10 mouse cellular contexts compared by ENCODE assay signal in genomic region chr9:108626498-108626897, GRCm38 (mm10). TPM values are rescaled to one million over a fixed set of nuclear protein-coding genes. Genes with fewer than 3 reads are reported as not detected.
DNase-seq lines count a peak whose midpoint lies in the region; ATAC-seq lines count a peak whose summit lies in the region.
"Had no signal": no experiment of that assay in that cellular context is flagged by ENCODE, and none has a peak within 500 bp of the region (broad histone marks: within the 10 kb centered on the region; RNA-seq: fewer than 3 reads in every experiment).

No protein-coding gene starts in this region.

- no peak for ATAC-seq in hindbrain, embryonic 11.5 days (ENCODE audit: low FRiP score)
- ATAC-seq: forebrain, embryonic 16.5 days had no signal

- H3K4me2 ChIP-seq in hindbrain, embryonic 11.5 days (replicated peaks; ENCODE audit: low read depth, low read length): no peak overlapping the region

- peaks cover 45% of the 10 kb centered on the region for H3K36me3 ChIP-seq in heart, embryonic 10.5 days
- no peaks in the 10 kb centered on the region for H3K36me3 ChIP-seq in hindbrain, embryonic 11.5 days (ENCODE audit: control insufficient read depth, insufficient read depth, low read length)

- peak overlapping the region; percentile 78 for H3K27ac ChIP-seq in heart, embryonic 10.5 days
- no peak overlapping the region for H3K27ac ChIP-seq in hindbrain, embryonic 11.5 days (ENCODE audit: low read depth, low read length)

- H3K9ac ChIP-seq in hindbrain, embryonic 11.5 days (ENCODE audit: low read depth, low read length): no peak overlapping the region

- intact Hi-C loops in left cerebral cortex, postnatal 4 days (cut with DNase I): no loop called here
- intact Hi-C loops in left cerebral cortex, postnatal 25 days (cut with DNase I): no loop called here

- H3K4me3 ChIP-seq in heart, embryonic 10.5 days: no peak overlapping the region
- H3K4me3 ChIP-seq in hindbrain, embryonic 11.5 days (ENCODE audit: low read depth, low read length): no peak overlapping the region

- H3K27me3 ChIP-seq in heart, embryonic 10.5 days (ENCODE audit: insufficient read depth, poor library complexity, severe bottlenecking): no peaks in the 10 kb centered on the region
- no peaks in the 10 kb centered on the region for H3K27me3 ChIP-seq in hindbrain, embryonic 11.5 days (ENCODE audit: control insufficient read depth, insufficient read depth, low read length)

- peaks cover 8% of the 10 kb centered on the region for H3K4me1 ChIP-seq in heart, embryonic 10.5 days
- no peaks in the 10 kb centered on the region for H3K4me1 ChIP-seq in hindbrain, embryonic 11.5 days (replicated peaks; ENCODE audit: control insufficient read depth, insufficient read depth, low read length)

- no peaks in the 10 kb centered on the region for H3K9me3 ChIP-seq in heart, embryonic 10.5 days
- H3K9me3 ChIP-seq in hindbrain, embryonic 11.5 days (ENCODE audit: control insufficient read depth, low read length): no peaks in the 10 kb centered on the region
- H3K9me3 ChIP-seq: G1E had no signal

- 57% methylated on average over 2 of the region's 2 CpGs for WGBS in heart, embryonic 10.5 days
- 90% methylated on average over 2 of the region's 2 CpGs for WGBS in hindbrain, embryonic 11.5 days

- peak; percentile 24 for DNase-seq in left cerebral cortex, postnatal 4 days
- DNase-seq in left cerebral cortex, postnatal 25 days (ENCODE audit: low spot score in 2 of 2): no peak
- no peak for DNase-seq in heart, embryonic 10.5 days (ENCODE audit: low spot score)
- peak; percentile 21 to 38 for DNase-seq in kidney, adult 8-10 months
- DNase-seq in lung, postnatal 4 days: peak; percentile 58 to 77
- no peak for DNase-seq in left cerebral cortex, adult 9 months (ENCODE audit: low spot score in 2 of 2)
- no peak for DNase-seq in frontal cortex, adult 2 months (ENCODE audit: extremely low spot score in 1 of 2, low spot score in 1 of 2)
- DNase-seq in hindbrain, embryonic 11.5 days (ENCODE audit: low spot score): no peak

RNA-seq across cellular contexts. Expression of gene Arih2, which starts 22.7 kb away (rescaled TPM):
- 10 to 100 TPM; 58.3 to 59.6 TPM for total RNA-seq in left cerebral cortex, postnatal 4 days (2021)
- total RNA-seq in left cerebral cortex, postnatal 25 days (2021): 10 to 100 TPM; 48.3 to 50.9 TPM
- polyA plus RNA-seq in heart, embryonic 10.5 days (2016; fragmentation: Nextera tagmentation; extraction: Ambion mirVana): 50.3 and 52.0 TPM in 2 replicates
- polyA plus RNA-seq in frontal cortex, adult 2 months (2012; rRNA removed): 47.2 and 49.0 TPM in 2 replicates
- polyA plus RNA-seq in hindbrain, embryonic 11.5 days (2014; fragmentation: Nextera tagmentation; extraction: Ambion mirVana): 41.6 and 49.1 TPM in 2 replicates

RNA-seq across cellular contexts. Expression of gene P4htm, which starts 29.0 kb away (rescaled TPM):
- 10 to 100 TPM; 26.2 to 34.5 TPM for total RNA-seq in left cerebral cortex, postnatal 4 days (2021)
- 10 to 100 TPM; 77.2 to 82.9 TPM for total RNA-seq in left cerebral cortex, postnatal 25 days (2021)
- polyA plus RNA-seq in heart, embryonic 10.5 days (2016; fragmentation: Nextera tagmentation; extraction: Ambion mirVana): 13.2 and 20.6 TPM in 2 replicates
- 105 TPM in 2 replicates for polyA plus RNA-seq in frontal cortex, adult 2 months (2012; rRNA removed)
- polyA plus RNA-seq in hindbrain, embryonic 11.5 days (2014; fragmentation: Nextera tagmentation; extraction: Ambion mirVana): 6.7 and 8.6 TPM in 2 replicates

RNA-seq across cellular contexts. Expression of gene Slc25a20, which starts 35.4 kb away (rescaled TPM):
- total RNA-seq in left cerebral cortex, postnatal 4 days (2021): 10 to 100 TPM; 17.9 to 18.9 TPM
- 10 to 100 TPM; 12.6 to 14.4 TPM for total RNA-seq in left cerebral cortex, postnatal 25 days (2021)
- polyA plus RNA-seq in heart, embryonic 10.5 days (2016; fragmentation: Nextera tagmentation; extraction: Ambion mirVana): 53.0 and 53.7 TPM in 2 replicates
- polyA plus RNA-seq in frontal cortex, adult 2 months (2012; rRNA removed): 14.3 and 15.2 TPM in 2 replicates
- 22.8 and 27.5 TPM in 2 replicates for polyA plus RNA-seq in hindbrain, embryonic 11.5 days (2014; fragmentation: Nextera tagmentation; extraction: Ambion mirVana)

RNA-seq across cellular contexts. Expression of gene Wdr6, which starts 48.0 kb away (rescaled TPM):
- total RNA-seq in left cerebral cortex, postnatal 4 days (2021): 100 to 1,000 TPM; 233 to 289 TPM
- 100 to 1,000 TPM; 112 to 126 TPM for total RNA-seq in left cerebral cortex, postnatal 25 days (2021)
- 99.6 and 105 TPM in 2 replicates for polyA plus RNA-seq in heart, embryonic 10.5 days (2016; fragmentation: Nextera tagmentation; extraction: Ambion mirVana)
- polyA plus RNA-seq in frontal cortex, adult 2 months (2012; rRNA removed): 114 and 138 TPM in 2 replicates
- polyA plus RNA-seq in hindbrain, embryonic 11.5 days (2014; fragmentation: Nextera tagmentation; extraction: Ambion mirVana): 114 and 124 TPM in 2 replicates

RNA-seq across cellular contexts. Expression of gene Dalrd3, which starts 56.8 kb away (rescaled TPM):
- 10 to 100 TPM; 78.2 to 86.6 TPM for total RNA-seq in left cerebral cortex, postnatal 4 days (2021)
- total RNA-seq in left cerebral cortex, postnatal 25 days (2021): 10 to 100 TPM; 83.8 to 85.2 TPM
- 106 and 122 TPM in 2 replicates for polyA plus RNA-seq in heart, embryonic 10.5 days (2016; fragmentation: Nextera tagmentation; extraction: Ambion mirVana)
- 259 and 275 TPM in 2 replicates for polyA plus RNA-seq in frontal cortex, adult 2 months (2012; rRNA removed)
- 175 and 177 TPM in 2 replicates for polyA plus RNA-seq in hindbrain, embryonic 11.5 days (2014; fragmentation: Nextera tagmentation; extraction: Ambion mirVana)

Comparison
In these comparisons a context has a peak if more than half of its experiments do, and no peak if none do; other contexts are left out.
1. DNase-seq: peak in left cerebral cortex, postnatal 4 days (single experiment), kidney, adult 8-10 months (2 of 2) and lung, postnatal 4 days (2 of 2); none in left cerebral cortex, postnatal 25 days (0 of 2), heart, embryonic 10.5 days (single experiment), left cerebral cortex, adult 9 months (0 of 2), frontal cortex, adult 2 months (0 of 2) and hindbrain, embryonic 11.5 days (single experiment).